Mouse (Mus musculus) erythroblast, embryonic 14.5 days (primary cell): Measurements from ENCODE around the gene Fam222a.

Experiments used
- GATA1 ChIP-seq: IDR thresholded peaks from 2 replicates; pipeline ENCODE4 v1.6.1; 2012; ENCODE audit warnings: low read length, inconsistent platforms, mixed read lengths
- TAL1 ChIP-seq: IDR thresholded peaks from 3 replicates; pipeline ENCODE4 v1.6.1; 2012; ENCODE audit warnings: low read length, inconsistent platforms, mixed read lengths

DNA sequence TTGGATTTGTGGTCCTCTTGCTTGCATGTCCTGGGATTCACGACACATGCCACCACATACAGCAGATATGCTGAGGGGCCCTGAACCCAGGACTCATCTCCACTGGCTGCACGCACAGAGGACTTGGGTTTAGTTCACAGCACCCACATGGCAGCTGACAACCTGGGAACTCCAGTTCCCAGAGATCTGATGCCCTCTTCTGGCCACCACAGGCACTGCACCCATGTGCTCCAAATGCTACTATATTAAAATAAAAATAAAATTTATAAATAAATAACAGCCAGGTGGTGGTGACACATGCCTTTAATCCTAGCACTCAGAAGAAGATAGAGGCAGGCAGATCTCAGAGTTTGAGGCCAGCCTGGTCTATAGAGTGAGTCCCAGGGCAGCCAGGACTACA, 12.4 kb upstream of the Fam222a start:
- no peak for TF ChIP-seq GATA1
- TF ChIP-seq TAL1, result no peak
